Mouse (Mus musculus) limb, embryonic 11.5 days (tissue): Measurements from ENCODE around the gene E2f4. TPM values are rescaled to one million over a fixed set of nuclear protein-coding genes. Genes with fewer than 3 reads are reported as not detected.
"Not testable (repeated sequence)": the region's sequence is repeated elsewhere in the genome, so short reads cannot be mapped to it uniquely, and the experiment has no call there.

ENCODE experiments used
- ATAC-seq: fragments of 200-750 bp; cut with Nextera tagmentation; 2 replicates; pipeline ENCODE4 v1.8.0; 2017; ENCODE audit warnings: low read depth; ENCODE audit not compliant: insufficient number of reproducible peaks, low FRiP score, low TSS enrichment
- DNase-seq: peaks from one replicate; pipeline ENCODE4 v3.0.0-alpha.2; 2015; ENCODE audit warnings: low spot score
- H3K27ac ChIP-seq: fragments of 300-500 bp; sonication (generic); replicated peaks from 2 replicates; pipeline ENCODE4 v1.5.1; 2014; ENCODE audit warnings: low read depth, mild to moderate bottlenecking, low read length
- H3K27me3 ChIP-seq: fragments of 300-500 bp; sonication (generic); 2 replicates; pipeline ENCODE4 v1.6.1; 2014; ENCODE audit warnings: mild to moderate bottlenecking, low read length, mixed read lengths; ENCODE audit not compliant: control insufficient read depth, insufficient read depth
- H3K36me3 ChIP-seq: fragments of 300-500 bp; sonication (generic); 2 replicates; pipeline ENCODE4 v1.6.1; 2014; ENCODE audit warnings: mild to moderate bottlenecking, low read length, moderate library complexity, mixed read lengths; ENCODE audit not compliant: control insufficient read depth, insufficient read depth
- H3K4me1 ChIP-seq: fragments of 300-500 bp; sonication (generic); 2 replicates; pipeline ENCODE4 v1.6.1; 2014; ENCODE audit warnings: low read length, mixed read lengths; ENCODE audit not compliant: control insufficient read depth, insufficient read depth
- H3K4me2 ChIP-seq: fragments of 300-500 bp; sonication (generic); 2 replicates; pipeline ENCODE4 v1.6.1; 2014; ENCODE audit warnings: low read depth, mild to moderate bottlenecking, moderate library complexity; ENCODE audit not compliant: severe bottlenecking
- H3K4me3 ChIP-seq: fragments of 300-500 bp; sonication (generic); 2 replicates; pipeline ENCODE4 v1.5.1; 2014; ENCODE audit warnings: low read depth, low read length
- H3K9ac ChIP-seq: fragments of 300-500 bp; sonication (generic); 2 replicates; pipeline ENCODE4 v1.6.1; 2014; ENCODE audit warnings: mild to moderate bottlenecking, low read length
- H3K9me3 ChIP-seq: fragments of 300-500 bp; sonication (generic); 2 replicates; pipeline ENCODE4 v1.6.1; 2016; ENCODE audit warnings: low read length; ENCODE audit not compliant: control insufficient read depth
- WGBS: fragments of 180-500 bp; shearing (Covaris S2); extraction: QIAGEN DNeasy Blood & Tissue Kit; methylation state at CpG from one replicate; pipeline ENCODE4 v1.1.7; 2014; 5-methylcytosine and 5-hydroxymethylcytosine counted together
- polyA plus RNA-seq: library from polyadenylated mRNA; unstranded; fragments of >200 nt; fragmentation: Nextera tagmentation; extraction: Ambion mirVana; gene quantifications from 2 replicates; pipeline ENCODE4 v1.2.1, GENCODE M21; 2014

The E2f4 gene
- polyA plus RNA-seq, 1 experiment from 2014 or later, result 132 TPM

- Histone ChIP-seq H3K4me1 (peaks cover 6% of the 10 kb centered on the region), H3K27ac (no peak overlapping the region), H3K4me3 (peak overlapping the region; percentile 48; the same call in 1 of the 2 replicates), H3K27me3 (peaks cover 14% of the 10 kb centered on the region), H3K36me3 (no peaks in the 10 kb centered on the region), H3K9me3 (no peaks in the 10 kb centered on the region), H3K9ac (no peak overlapping the region), H3K4me2 (peak overlapping the region; percentile 78; the same call in 1 of the 2 replicates)
- DNase-seq, result no peak
- 92% methylated on average over 5 of the region's 5 CpGs for WGBS
- ATAC-seq, result no peak
These were observed 9.2 kb upstream of the E2f4 start for GRCm38 (mm10) chr8:105288231-105288630.

GRCm38 (mm10) chr8:105288958-105289732, 8.3 kb upstream of the E2f4 start:
- WGBS, result under 1% methylated on average over 53 of the region's 53 CpGs
- no peaks in the 10 kb centered on the region for H3K36me3 ChIP-seq
- peak; percentile 96 for DNase-seq
- peaks cover 14% of the 10 kb centered on the region for H3K27me3 ChIP-seq
- peak; percentile 89 for ATAC-seq
- H3K9me3 ChIP-seq, result no peaks in the 10 kb centered on the region
- peak overlapping the region; percentile 71 for H3K9ac ChIP-seq
- H3K4me1 ChIP-seq, result peaks cover 6% of the 10 kb centered on the region
- peak overlapping the region; percentile 48 for H3K4me3 ChIP-seq
- H3K4me2 ChIP-seq, result peak overlapping the region; percentile 78
- H3K27ac ChIP-seq, result no peak overlapping the region

GRCm38 (mm10) chr8:105289805-105290460, 7.5 kb upstream of the E2f4 start, which contains the start of gene 4931428F04Rik:
Gene 4931428F04Rik, minus strand, starts transcription at chr8:105289864.
- Histone ChIP-seq H3K27ac (no peak within 1 kb of the TSS), H3K27me3 (peaks cover 14% of the 10 kb centered on the region), H3K36me3 (no peaks in the 10 kb centered on the region), H3K4me3 (peak within 1 kb of the TSS; percentile 48), H3K4me1 (peaks cover 6% of the 10 kb centered on the region), H3K9ac (peak within 1 kb of the TSS; percentile 71), H3K4me2 (peak within 1 kb of the TSS; percentile 78), H3K9me3 (no peaks in the 10 kb centered on the region)
- ATAC-seq (peak; percentile 20; the same call in 1 of the 2 replicates), DNase-seq (peak; percentile 66)
- under 1% methylated on average over 39 of the region's 43 CpGs for WGBS

GRCm38 (mm10) chr8:105290554-105291314, 6.7 kb upstream of the E2f4 start:
- peaks cover 6% of the 10 kb centered on the region for H3K4me1 ChIP-seq
- 0 out of 2 replicates have a peak overlapping the region, but pooled peaks have one; percentile 1 for H3K4me3 ChIP-seq
- WGBS, result 7% methylated on average over 31 of the region's 31 CpGs
- H3K4me2 ChIP-seq, result peak overlapping the region; percentile 78
- no peaks in the 10 kb centered on the region for H3K36me3 ChIP-seq
- peak; percentile 98 for DNase-seq
- no peak overlapping the region for H3K9ac ChIP-seq
- H3K9me3 ChIP-seq, result no peaks in the 10 kb centered on the region
- ATAC-seq, result no peak
- H3K27ac ChIP-seq, result no peak overlapping the region
- H3K27me3 ChIP-seq, result peaks cover 14% of the 10 kb centered on the region

- not testable (repeated sequence) for H3K27ac ChIP-seq, H3K9me3 ChIP-seq, H3K36me3 ChIP-seq, DNase-seq, ATAC-seq, H3K4me3 ChIP-seq, H3K4me1 ChIP-seq, H3K9ac ChIP-seq, H3K4me2 ChIP-seq
- WGBS, result 93% methylated on average over 8 of the region's 8 CpGs
- H3K27me3 ChIP-seq, result peaks cover 14% of the 10 kb centered on the region
These were observed 6.1 kb upstream of the E2f4 start for GRCm38 (mm10) chr8:105291364-105291763.

GRCm38 (mm10) chr8:105291802-105292201, 5.7 kb upstream of the E2f4 start:
- H3K4me1 ChIP-seq, ATAC-seq, H3K4me2 ChIP-seq, DNase-seq, H3K36me3 ChIP-seq, H3K9me3 ChIP-seq, H3K9ac ChIP-seq, H3K4me3 ChIP-seq, H3K27ac ChIP-seq: not testable (repeated sequence)
- peaks cover 14% of the 10 kb centered on the region for H3K27me3 ChIP-seq
- 67% methylated on average over 3 of the region's 3 CpGs for WGBS

- Histone ChIP-seq H3K9me3 (no peaks in the 10 kb centered on the region), H3K4me2 (no peak overlapping the region), H3K36me3 (no peaks in the 10 kb centered on the region), H3K4me3 (no peak overlapping the region), H3K9ac (no peak overlapping the region), H3K27me3 (peaks cover 14% of the 10 kb centered on the region), H3K4me1 (peaks cover 6% of the 10 kb centered on the region), H3K27ac (no peak overlapping the region)
- DNase-seq, result no peak
- 77% methylated on average over 7 of the region's 7 CpGs for WGBS
- ATAC-seq, result no peak
These were observed 5.0 kb upstream of the E2f4 start for GRCm38 (mm10) chr8:105292471-105292870.

- no peak overlapping the region for H3K4me3 ChIP-seq
- 60% methylated on average over 19 of the region's 19 CpGs for WGBS
- H3K27ac ChIP-seq, result no peak overlapping the region
- no peak overlapping the region for H3K9ac ChIP-seq
- ATAC-seq, result no peak
- DNase-seq, result no peak
- H3K27me3 ChIP-seq, result peaks cover 14% of the 10 kb centered on the region
- no peak overlapping the region for H3K4me2 ChIP-seq
- no peaks in the 10 kb centered on the region for H3K9me3 ChIP-seq
- H3K36me3 ChIP-seq, result no peaks in the 10 kb centered on the region
- peaks cover 9% of the 10 kb centered on the region for H3K4me1 ChIP-seq
These were observed 4.1 kb upstream of the E2f4 start for GRCm38 (mm10) chr8:105293405-105293804.
